Mouse (Mus musculus) embryo, embryonic 9.5 days (tissue): ENCODE results near the gene Chst1.
A peak's percentile ranks its signal among the peaks of the same experiment; 100 is the strongest.

Experiments
- DNase-seq: peaks from one replicate; pipeline ENCODE4 v3.0.0-alpha.2; 2017; ENCODE audit errors: extremely low spot score

Gene Chst1

GRCm38 (mm10) chr2:92599487-92600347 lies at the start of gene Chst1:
TSS of gene Chst1 (plus strand) at chr2:92599707.
- peak; percentile 65 for DNase-seq

DNA sequence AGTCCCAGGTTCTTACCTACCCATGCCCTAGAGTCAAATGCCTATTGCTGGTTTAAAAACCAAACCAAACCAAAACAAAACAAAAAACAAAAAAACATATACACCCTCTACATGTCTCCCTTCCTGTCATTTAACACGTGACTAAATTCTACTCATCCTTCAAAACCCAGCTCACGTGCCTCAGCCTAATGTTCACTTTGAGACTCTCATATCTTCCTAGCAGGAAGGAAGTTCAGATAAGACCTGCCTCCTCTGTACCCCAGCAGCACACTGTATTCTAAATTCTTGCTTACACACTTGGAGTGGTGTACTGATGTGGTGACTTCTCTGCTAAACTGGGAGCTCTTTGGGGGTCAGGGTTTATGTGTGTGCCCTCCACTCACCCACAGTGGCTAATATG lies 49.5 kb upstream of the Chst1 start:
- DNase-seq: no peak

- DNase-seq: no peak
Observed at GRCm38 (mm10) chr2:92554536-92554935, 45.0 kb upstream of the Chst1 start.

GRCm38 (mm10) chr2:92562930-92563329 lies 36.6 kb upstream of the Chst1 start:
- DNase-seq: no peak

DNA sequence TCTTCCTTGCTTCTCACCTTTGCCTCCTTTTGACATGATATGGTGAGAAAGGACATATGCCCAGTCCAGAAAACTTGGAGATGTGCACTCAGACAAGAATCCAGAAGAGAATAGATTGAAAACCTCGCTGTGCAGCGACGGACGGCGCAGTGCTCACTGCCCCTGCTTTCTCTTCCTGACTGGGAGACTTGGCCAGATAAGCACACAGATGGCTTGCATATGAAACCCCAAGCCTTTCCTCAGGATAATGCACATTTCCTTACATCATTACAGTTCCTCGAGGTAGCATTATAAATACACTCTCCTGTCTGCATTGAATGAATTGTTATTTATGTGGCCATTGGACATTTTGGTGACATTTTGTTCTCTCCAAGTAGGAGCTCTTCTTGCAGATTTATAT lies 28.9 kb upstream of the Chst1 start:
- DNase-seq: no peak

GRCm38 (mm10) chr2:92577824-92578223 lies 21.7 kb upstream of the Chst1 start:
- no peak for DNase-seq

DNA sequence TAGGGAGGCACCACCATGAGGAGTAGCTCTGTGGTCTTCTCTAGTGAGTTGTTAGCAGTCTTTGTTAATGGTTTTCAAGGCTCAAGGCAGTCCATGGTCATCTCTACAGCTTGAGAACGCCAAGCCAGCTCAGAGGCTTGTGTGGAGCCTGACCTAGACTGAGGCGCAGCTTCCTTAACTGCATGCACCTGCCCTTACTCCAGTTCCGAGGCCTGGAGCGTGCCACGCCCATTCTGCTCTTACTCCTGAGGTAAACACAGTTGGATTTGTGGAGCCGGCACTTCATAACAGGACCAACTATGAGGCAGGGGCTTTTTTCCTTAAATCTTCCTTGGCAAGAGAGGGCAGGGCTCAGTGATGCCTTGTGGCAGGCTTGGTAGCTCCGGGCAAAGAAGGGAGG lies 18.2 kb upstream of the Chst1 start:
- no peak for DNase-seq

GRCm38 (mm10) chr2:92582596-92582995 lies 16.9 kb upstream of the Chst1 start:
- DNase-seq: peak; percentile 29

DNA sequence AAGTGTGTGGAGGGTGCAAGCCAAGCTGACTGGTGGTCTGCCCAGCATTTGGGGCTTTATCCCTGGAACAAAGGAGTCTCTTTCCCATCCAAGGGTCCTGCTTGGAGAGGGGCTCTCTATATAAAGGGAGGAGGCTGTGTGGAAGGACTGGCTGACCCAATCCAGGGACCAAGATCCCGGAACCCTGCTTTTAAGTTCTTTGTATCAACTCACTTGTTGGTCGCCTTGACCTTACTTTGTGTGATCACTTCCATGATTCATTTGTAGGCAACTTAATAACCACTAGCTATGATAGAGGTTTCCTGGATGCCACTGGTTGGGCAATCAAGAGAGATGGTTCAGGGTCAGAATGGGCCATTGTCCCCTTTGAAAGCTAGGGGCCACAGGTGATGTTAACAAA lies 11.7 kb upstream of the Chst1 start:
- no peak for DNase-seq

DNA sequence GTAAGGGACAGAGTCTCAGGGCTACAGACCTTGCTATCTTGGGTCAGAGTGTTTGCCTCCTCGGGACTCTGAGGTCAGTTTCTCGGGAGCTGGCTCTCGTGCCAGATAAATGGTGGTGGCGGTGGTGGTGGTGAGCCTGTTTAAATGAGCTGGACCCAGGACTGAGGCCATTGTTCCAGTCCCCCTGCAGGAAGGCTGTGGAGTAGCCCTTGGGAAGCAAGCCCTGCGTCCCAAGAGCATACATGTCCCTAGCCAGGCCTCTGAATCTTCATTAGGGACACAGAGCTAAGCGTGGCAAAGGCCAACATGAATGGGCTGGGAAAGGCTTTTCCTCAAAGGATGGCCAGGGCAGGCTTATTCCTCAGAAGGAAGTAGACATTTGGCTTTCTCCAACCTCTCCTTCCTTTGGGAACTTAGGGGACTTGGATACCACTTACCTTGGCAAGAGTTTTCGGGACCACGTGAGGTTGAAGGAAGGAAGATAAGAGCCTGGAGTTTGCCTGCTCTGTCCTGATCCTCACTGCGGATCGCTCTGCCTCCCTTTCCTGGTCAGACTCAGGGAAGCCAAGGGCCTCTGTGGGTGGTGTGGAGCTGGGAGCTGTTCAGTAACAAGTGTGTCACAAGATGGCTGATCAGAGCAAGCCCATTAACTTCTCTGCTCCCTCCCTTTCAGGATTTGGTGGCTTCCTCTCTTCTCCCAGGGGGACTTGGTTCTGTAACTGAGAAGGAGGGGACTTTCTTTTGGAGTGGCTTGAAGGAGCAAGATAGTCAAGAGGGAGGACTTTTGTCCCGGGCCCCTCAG lies 4.4 kb upstream of the Chst1 start:
- DNase-seq: no peak

- DNase-seq: peak; percentile 22
Observed at GRCm38 (mm10) chr2:92597291-92597690, 2.2 kb upstream of the Chst1 start.

- peak; percentile 51 for DNase-seq
Observed at GRCm38 (mm10) chr2:92598941-92599486, 493 bp upstream of the Chst1 start.

- DNase-seq: no peak
Observed at GRCm38 (mm10) chr2:92600348-92600670, 802 bp downstream of the Chst1 start.

DNA sequence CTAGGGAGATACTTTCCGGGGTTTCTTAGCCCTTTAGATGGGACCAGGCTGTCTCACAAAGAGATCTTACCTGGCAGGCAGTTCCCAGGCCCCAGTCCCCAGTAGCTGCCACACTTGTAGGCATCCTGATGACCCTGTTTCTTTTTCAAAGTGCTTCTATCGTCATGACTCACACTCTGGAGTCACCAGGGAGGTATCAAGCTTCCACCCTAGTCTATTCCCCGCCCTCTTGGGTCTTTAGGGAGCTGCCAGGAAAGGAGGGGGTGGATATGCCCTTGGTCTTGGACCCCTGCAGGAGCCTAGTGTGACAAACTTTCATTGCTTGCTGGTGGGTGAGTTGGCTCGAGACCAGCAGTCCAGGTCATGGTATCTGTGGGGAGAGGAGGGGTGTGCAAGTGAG lies 1.7 kb downstream of the Chst1 start:
- DNase-seq: no peak

DNA sequence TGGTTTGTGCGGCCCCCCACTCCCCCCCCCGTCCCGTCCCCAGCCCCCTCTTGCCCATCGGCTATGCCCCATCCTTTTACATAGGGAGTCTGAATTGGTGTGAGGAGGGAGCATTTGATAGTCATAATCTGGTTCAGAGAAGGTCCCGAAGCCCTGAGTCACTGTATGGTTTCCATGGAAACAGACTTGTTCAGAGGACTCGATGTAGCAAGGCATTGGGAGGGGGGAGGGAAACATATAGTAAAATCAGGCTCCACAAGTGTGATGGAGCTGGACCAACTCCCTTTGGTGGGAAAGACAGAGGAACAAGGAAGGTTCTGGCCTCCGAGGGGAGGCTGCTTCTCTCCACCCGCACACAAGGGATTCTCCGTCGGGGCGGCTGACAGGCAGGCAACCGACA lies 2.6 kb downstream of the Chst1 start:
- DNase-seq: no peak

- no peak for DNase-seq
Observed at GRCm38 (mm10) chr2:92603591-92603990, 4.1 kb downstream of the Chst1 start.

DNA sequence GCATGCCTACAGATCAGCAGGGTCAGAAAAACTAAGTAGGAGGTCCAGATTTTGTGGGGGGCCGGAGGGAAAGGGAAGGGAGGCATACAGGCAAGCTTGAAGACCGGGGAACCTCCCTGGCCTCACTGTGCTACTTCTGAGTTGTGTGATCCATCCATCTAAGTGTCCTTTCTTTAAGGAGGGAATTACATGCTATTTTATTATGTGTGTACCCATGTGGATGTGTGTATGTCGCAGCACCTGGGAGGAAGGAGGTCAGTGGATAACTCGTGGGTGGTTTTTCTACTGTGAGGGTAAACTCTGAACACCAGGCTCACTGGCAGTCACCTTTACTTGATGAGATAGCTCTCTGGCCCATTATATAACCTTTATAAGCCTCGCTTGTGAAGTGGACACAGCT lies 5.1 kb downstream of the Chst1 start:
- DNase-seq: no peak

DNA sequence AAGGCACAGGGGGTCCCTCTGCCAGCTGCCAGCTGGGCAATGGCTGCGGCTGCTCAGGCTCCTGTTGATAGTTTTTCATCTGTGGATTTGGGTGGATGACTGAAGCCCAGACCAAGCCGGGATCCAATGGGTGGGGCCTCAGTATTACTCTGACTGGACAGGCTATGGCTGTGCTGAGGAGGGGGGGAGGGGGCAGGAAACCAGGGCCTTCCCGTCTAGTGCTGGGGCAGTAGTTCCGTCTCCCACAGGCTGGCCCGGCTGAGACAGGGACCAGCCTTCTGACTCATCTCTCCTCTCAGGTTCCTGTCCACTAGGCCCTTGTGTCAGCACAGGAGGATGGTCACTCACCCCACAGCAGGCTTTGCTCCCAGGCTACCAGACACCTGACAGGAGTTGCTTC lies 6.5 kb downstream of the Chst1 start:
- DNase-seq: no peak

DNA sequence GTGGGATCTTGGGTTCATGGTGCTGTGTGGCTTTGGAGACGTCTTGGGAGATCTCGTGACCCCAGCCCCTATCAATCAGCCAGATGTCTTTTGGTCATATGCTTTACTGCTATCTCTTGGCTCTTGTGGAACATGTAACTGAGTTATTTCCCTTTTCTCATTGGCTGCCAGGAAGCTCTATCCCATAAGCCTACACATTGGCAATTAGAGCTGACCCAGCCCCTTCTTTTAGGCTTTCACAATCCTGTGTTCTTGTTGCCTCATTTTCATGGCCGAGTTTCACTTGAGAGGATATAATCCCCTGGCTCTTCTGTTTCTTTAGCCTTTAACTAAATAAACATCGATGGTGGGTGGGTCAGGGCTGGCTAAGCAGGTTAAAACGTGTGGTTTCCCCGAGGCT lies 7.6 kb downstream of the Chst1 start:
- DNase-seq: no peak

GRCm38 (mm10) chr2:92607592-92607991 lies 8.1 kb downstream of the Chst1 start:
- no peak for DNase-seq

- no peak for DNase-seq
Observed at GRCm38 (mm10) chr2:92608013-92608619, 8.6 kb downstream of the Chst1 start.

DNA sequence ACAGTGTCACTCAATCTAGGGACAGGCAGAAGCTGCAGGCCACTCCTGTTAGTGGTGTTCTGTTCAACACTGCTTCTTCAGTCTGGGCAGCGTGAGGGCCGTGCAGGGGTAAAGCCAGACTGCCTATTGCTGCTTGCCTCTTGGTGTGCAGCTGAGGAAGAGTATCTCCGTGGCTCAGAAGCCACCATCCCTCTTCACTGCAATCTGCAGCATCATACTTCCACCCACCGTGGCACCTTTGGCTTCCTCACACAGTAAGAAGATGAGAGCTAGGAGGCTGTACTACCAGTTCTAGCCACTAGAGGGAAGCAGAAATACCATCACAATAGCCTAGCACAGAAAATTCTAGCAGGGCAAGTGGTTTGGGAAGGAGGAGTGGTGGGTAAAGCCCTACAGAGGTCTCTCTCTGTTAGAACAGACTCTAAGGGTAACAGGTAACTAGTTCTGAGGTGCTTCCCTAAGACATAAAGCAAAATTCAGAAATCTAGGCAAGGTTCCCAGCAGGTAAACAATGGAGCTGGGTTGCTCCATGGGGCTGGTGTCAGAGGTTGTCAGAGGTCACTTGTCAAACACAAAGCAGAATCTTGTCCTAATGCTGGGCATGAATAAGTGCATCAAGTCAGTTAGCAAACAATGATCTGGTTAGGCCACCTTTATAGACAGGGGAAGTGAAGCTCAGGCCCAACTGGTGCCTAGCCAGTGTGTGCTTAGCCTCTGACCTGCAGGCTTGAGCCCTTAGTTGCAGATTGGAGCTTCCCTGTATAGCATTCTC lies 9.5 kb downstream of the Chst1 start:
- peak; percentile 76 for DNase-seq
